Mouse (Mus musculus): ENCODE measurements around the gene Hist2h3c2.
"Not testable (repeated sequence)": the region's sequence is repeated elsewhere in the genome, so short reads cannot be mapped to it uniquely, and the experiment has no call there.

DNA sequence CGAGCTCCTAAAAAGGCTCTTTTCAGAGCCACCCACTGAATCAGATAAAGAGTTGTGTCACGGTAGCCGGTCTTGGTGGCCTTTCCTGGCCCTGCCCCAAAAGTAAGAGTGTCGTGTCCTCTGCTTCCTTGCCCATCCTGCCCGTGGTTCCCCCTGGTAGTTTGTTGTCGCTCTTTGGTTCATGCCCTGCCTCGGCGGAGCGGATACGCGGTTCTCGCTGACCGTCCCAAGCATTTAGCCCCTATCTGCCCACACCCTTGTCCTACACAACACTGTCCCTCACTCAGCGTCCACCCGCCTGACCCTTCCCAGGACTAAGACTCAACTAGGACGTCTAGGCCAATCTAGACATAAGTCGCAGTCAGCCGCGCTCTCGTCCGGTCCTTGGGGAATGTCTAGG lies 7.1 kb upstream of the Hist2h3c2 start:
- not testable (repeated sequence) for TF ChIP-seq CTCF (IDR thresholded peaks at IDR 0.05; ENCODE audit: low read depth)
- 0 out of 2 replicates have a peak, but pooled peaks have one; percentile 4 for TF ChIP-seq EP300 (IDR thresholded peaks at IDR 0.05; ENCODE audit: low read depth)

All from liver, embryonic 14.5 days (tissue).